Mouse (Mus musculus) stomach, postnatal 0 days (tissue): ENCODE results near the gene Akr7a5.

Source experiments
- CTCF ChIP-seq: IDR thresholded peaks from 2 replicates; pipeline ENCODE4 v1.5.1; 2016; ENCODE audit warnings: antibody characterized with exemption, low read depth, mild to moderate bottlenecking, moderate library complexity
- EP300 ChIP-seq: optimal IDR thresholded peaks from 2 replicates; pipeline ENCODE3; 2016; ENCODE audit warnings: antibody characterized with exemption

GRCm38 (mm10) chr4:139357211-139357610 is 46.7 kb downstream of the Akr7a5 start:
- TF ChIP-seq EP300 (no peak), CTCF (no peak)
